8 mouse cellular contexts compared by ENCODE assay signal in genomic region chr4:97771426-97771825, GRCm38 (mm10). TPM values are rescaled to one million over a fixed set of nuclear protein-coding genes. Genes with fewer than 3 reads are reported as not detected.
DNase-seq lines count a peak whose midpoint lies in the region; ATAC-seq lines count a peak whose summit lies in the region.

No protein-coding gene starts in this region.

- ATAC-seq in lung, embryonic 16.5 days (ENCODE audit: low read depth) = no peak
- no peak for ATAC-seq in embryonic facial prominence, embryonic 14.5 days (ENCODE audit: low read depth)
- ATAC-seq in intestine, embryonic 16.5 days = no peak
- ATAC-seq in neural tube, embryonic 14.5 days (ENCODE audit: low read depth) = no peak
- ATAC-seq in granulocyte monocyte progenitor cell, adult 5-6 weeks (replicated peaks; ENCODE audit: poor library complexity, severe bottlenecking) = no peak

- H3K27ac ChIP-seq in lung, embryonic 16.5 days (ENCODE audit: low read length) = peak overlapping the region; percentile 96
- H3K27ac ChIP-seq in embryonic facial prominence, embryonic 14.5 days (replicated peaks; ENCODE audit: low read depth, low read length) = peak overlapping the region; percentile 98
- peak overlapping the region; percentile 97 for H3K27ac ChIP-seq in intestine, embryonic 16.5 days (ENCODE audit: low read length)
- peak overlapping the region; percentile 80 for H3K27ac ChIP-seq in neural tube, embryonic 14.5 days (ENCODE audit: low read depth, low read length)

- DNase-seq in lung, postnatal 36 days = no peak
- no peak for DNase-seq in embryonic facial prominence, embryonic 14.5 days (ENCODE audit: low spot score)
- DNase-seq in layer of hippocampus, adult 8-10 months (ENCODE audit: low spot score in 2 of 2) = no peak
- DNase-seq in ovary, postnatal 14 days (ENCODE audit: low spot score) = no peak

- peaks cover 20% of the 10 kb centered on the region for H3K4me1 ChIP-seq in lung, embryonic 16.5 days (replicated peaks; ENCODE audit: control insufficient read depth, insufficient read depth, low read length)
- H3K4me1 ChIP-seq in embryonic facial prominence, embryonic 14.5 days (ENCODE audit: control insufficient read depth, insufficient read depth, low read length) = peaks cover 15% of the 10 kb centered on the region
- peaks cover 12% of the 10 kb centered on the region for H3K4me1 ChIP-seq in intestine, embryonic 16.5 days (ENCODE audit: control insufficient read depth, insufficient read depth, low read length)
- 0 out of 2 replicates have a peak, but pooled peaks cover 2% of the 10 kb centered on the region for H3K4me1 ChIP-seq in neural tube, embryonic 14.5 days (ENCODE audit: control insufficient read depth, insufficient read depth, low read length)

- peak overlapping the region; percentile 69 for H3K4me2 ChIP-seq in lung, embryonic 16.5 days (ENCODE audit: low read depth, low read length)
- H3K4me2 ChIP-seq in embryonic facial prominence, embryonic 14.5 days (ENCODE audit: low read depth, low read length) = peak overlapping the region; percentile 67
- H3K4me2 ChIP-seq in intestine, embryonic 16.5 days (ENCODE audit: low read depth, low read length) = peak overlapping the region; percentile 83
- peak overlapping the region; percentile 73 for H3K4me2 ChIP-seq in neural tube, embryonic 14.5 days (ENCODE audit: low read depth, low read length)

- peak overlapping the region; percentile 55 for H3K4me3 ChIP-seq in lung, embryonic 16.5 days (ENCODE audit: low read length)
- H3K4me3 ChIP-seq in embryonic facial prominence, embryonic 14.5 days (ENCODE audit: low read depth, low read length) = peak overlapping the region; percentile 49
- peak overlapping the region; percentile 55 for H3K4me3 ChIP-seq in intestine, embryonic 16.5 days (ENCODE audit: low read length)
- H3K4me3 ChIP-seq in neural tube, embryonic 14.5 days (ENCODE audit: low read depth, low read length) = peak overlapping the region; percentile 39

- H3K9ac ChIP-seq in lung, embryonic 16.5 days (ENCODE audit: low read length) = peak overlapping the region; percentile 69
- H3K9ac ChIP-seq in embryonic facial prominence, embryonic 14.5 days (ENCODE audit: low read depth, low read length) = peak overlapping the region; percentile 64
- H3K9ac ChIP-seq in intestine, embryonic 16.5 days (ENCODE audit: low read depth, low read length) = peak overlapping the region; percentile 64
- peak overlapping the region; percentile 49 for H3K9ac ChIP-seq in neural tube, embryonic 14.5 days (replicated peaks; ENCODE audit: low read depth, low read length)

- no peaks in the 10 kb centered on the region for H3K36me3 ChIP-seq in lung, embryonic 16.5 days (ENCODE audit: control insufficient read depth, insufficient read depth, low read length)
- no peaks in the 10 kb centered on the region for H3K36me3 ChIP-seq in embryonic facial prominence, embryonic 14.5 days (ENCODE audit: control insufficient read depth, insufficient read depth, low read length)
- H3K36me3 ChIP-seq in intestine, embryonic 16.5 days (ENCODE audit: control insufficient read depth, insufficient read depth, low read length) = no peaks in the 10 kb centered on the region
- no peaks in the 10 kb centered on the region for H3K36me3 ChIP-seq in neural tube, embryonic 14.5 days (ENCODE audit: control insufficient read depth, insufficient read depth, low read length)

- H3K9me3 ChIP-seq in lung, embryonic 16.5 days (ENCODE audit: control insufficient read depth, low read length) = no peaks in the 10 kb centered on the region
- H3K9me3 ChIP-seq in embryonic facial prominence, embryonic 14.5 days (ENCODE audit: control insufficient read depth, low read length) = no peaks in the 10 kb centered on the region
- no peaks in the 10 kb centered on the region for H3K9me3 ChIP-seq in intestine, embryonic 16.5 days (ENCODE audit: control insufficient read depth, low read length)
- H3K9me3 ChIP-seq in neural tube, embryonic 14.5 days (ENCODE audit: control insufficient read depth, low read length) = no peaks in the 10 kb centered on the region

- H3K27me3 ChIP-seq in lung, embryonic 16.5 days (ENCODE audit: control insufficient read depth, insufficient read depth, low read depth, low read length) = no peaks in the 10 kb centered on the region
- H3K27me3 ChIP-seq in embryonic facial prominence, embryonic 14.5 days (replicated peaks; ENCODE audit: control insufficient read depth, insufficient read depth, low read length) = no peaks in the 10 kb centered on the region
- no peaks in the 10 kb centered on the region for H3K27me3 ChIP-seq in intestine, embryonic 16.5 days (replicated peaks; ENCODE audit: control insufficient read depth, insufficient read depth, low read length)
- H3K27me3 ChIP-seq in neural tube, embryonic 14.5 days (ENCODE audit: control insufficient read depth, insufficient read depth, low read length) = no peaks in the 10 kb centered on the region

- 11% methylated on average over 5 of the region's 5 CpGs for whole genome bisulfite sequencing in lung, embryonic 16.5 days
- 16% methylated on average over 5 of the region's 5 CpGs for WGBS in embryonic facial prominence, embryonic 14.5 days
- WGBS in intestine, embryonic 16.5 days = 13% methylated on average over 5 of the region's 5 CpGs
- 12% methylated on average over 5 of the region's 5 CpGs for WGBS in neural tube, embryonic 14.5 days

RNA-seq across cellular contexts. Expression of gene Nfia, which starts 1.1 kb away (rescaled TPM):
- 48.3 and 52.9 TPM in 2 replicates for polyA plus RNA-seq in lung, embryonic 16.5 days (2015; fragmentation: Nextera tagmentation; extraction: Ambion mirVana)
- polyA plus RNA-seq in embryonic facial prominence, embryonic 14.5 days (2014; fragmentation: Nextera tagmentation; extraction: Ambion mirVana) = 61.7 and 62.6 TPM in 2 replicates
- 23.7 and 24.0 TPM in 2 replicates for polyA plus RNA-seq in intestine, embryonic 16.5 days (2015; fragmentation: Nextera tagmentation; extraction: Ambion mirVana)
- polyA plus RNA-seq in neural tube, embryonic 14.5 days (2014; fragmentation: Nextera tagmentation; extraction: Ambion mirVana) = 50.0 and 55.0 TPM in 2 replicates
- total RNA-seq in granulocyte monocyte progenitor cell, adult 5-6 weeks (2014; fragmentation: Nextera tagmentation) = 5.6 and 14.0 TPM in 2 replicates
- total RNA-seq in granulocyte monocyte progenitor cell, adult 5-6 weeks (2017) = 2.6 and 3.5 TPM in 2 replicates
- 100 to 1,000 TPM in 1 of 4 experiments, 10 to 100 TPM in 3; 94.9 to 110 (median 97.8) TPM for total RNA-seq in layer of hippocampus, adult 8-10 months (2022)

RNA-seq across cellular contexts. Expression of gene E130114P18Rik, which starts 6.5 kb away (rescaled TPM):
- polyA plus RNA-seq in lung, embryonic 16.5 days (2015; fragmentation: Nextera tagmentation; extraction: Ambion mirVana) = 0.79 and 0.85 TPM in 2 replicates
- polyA plus RNA-seq in embryonic facial prominence, embryonic 14.5 days (2014; fragmentation: Nextera tagmentation; extraction: Ambion mirVana) = 4.1 and 4.4 TPM in 2 replicates
- 2.5 and 2.6 TPM in 2 replicates for polyA plus RNA-seq in intestine, embryonic 16.5 days (2015; fragmentation: Nextera tagmentation; extraction: Ambion mirVana)
- polyA plus RNA-seq in neural tube, embryonic 14.5 days (2014; fragmentation: Nextera tagmentation; extraction: Ambion mirVana) = 22.6 and 24.6 TPM in 2 replicates
- total RNA-seq in granulocyte monocyte progenitor cell, adult 5-6 weeks (2014; fragmentation: Nextera tagmentation) = not detected in 2 replicates
- not detected in 2 replicates for total RNA-seq in granulocyte monocyte progenitor cell, adult 5-6 weeks (2017)
- total RNA-seq in layer of hippocampus, adult 8-10 months (2022) = 1 to 10 TPM; 6.7 to 9.3 (median 7.9) TPM
